Mouse (Mus musculus): Measurements from ENCODE around the gene Odam.

GRCm38 (mm10) chr5:87925372-87925771, 40.5 kb downstream of the Odam start, which contains the start of gene Csn3:
- TF ChIP-seq CHD2 (IDR thresholded peaks at IDR 0.05; ENCODE audit: low read depth, low read length): no peak
- TF ChIP-seq ZNF384 (IDR thresholded peaks at IDR 0.05; ENCODE audit: low read depth, low read length): no peak
- TF ChIP-seq ZC3H11A (IDR thresholded peaks at IDR 0.05; ENCODE audit: borderline replicate concordance, low read depth, low read length): no peak
- no peak for TF ChIP-seq MAFK (IDR thresholded peaks at IDR 0.05; ENCODE audit: insufficient read depth, low read depth, low read length)
